Mouse (Mus musculus) lung, postnatal 0 days (tissue): ENCODE measurements around the gene Cdc6.

Experiments used
- CTCF ChIP-seq: IDR thresholded peaks from 2 replicates; pipeline ENCODE4 v1.5.1; 2016; ENCODE audit warnings: antibody characterized with exemption, mild to moderate bottlenecking
- EP300 ChIP-seq: IDR thresholded peaks from 2 replicates; pipeline ENCODE4 v1.6.1; 2016; ENCODE audit warnings: antibody characterized with exemption, mild to moderate bottlenecking, control low read depth

GRCm38 (mm10) chr11:98877001-98877400 lies 30.6 kb upstream of the Cdc6 start:
- TF ChIP-seq CTCF (no peak), EP300 (no peak)
